Mouse (Mus musculus) adrenal gland, postnatal 14 days (tissue): ENCODE results near the gene Sf3a2. TPM values are rescaled to one million over a fixed set of nuclear protein-coding genes. Genes with fewer than 3 reads are reported as not detected.
A peak's percentile ranks its signal among the peaks of the same experiment; 100 is the strongest.

ENCODE experiments used
- DNase-seq: peaks from one replicate; pipeline ENCODE4 v3.0.0; 2021; ENCODE audit warnings: mixed read lengths
- long read RNA-seq, 2 experiments: library from polyadenylated mRNA; stranded (forward); transcript quantifications; one replicate each; pipeline ENCODE4 v2.0.0; 2021
- total RNA-seq: library from RNA; stranded (reverse); gene quantifications from 2 replicates; pipeline ENCODE4 v1.2.3, GENCODE M21; 2021

Sf3a2 gene
- total RNA-seq: 47.6 and 52.2 TPM in 2 replicates
- long read RNA-seq, experiment 1, transcript Sf3a2-203 (9 exons, 2,213 nt): major isoform, 45 of 60 reads
- long read RNA-seq, experiment 1, partial matches to known transcripts: 4 of 60 reads
- long read RNA-seq, experiment 1, other reads (novel, unspliced or antisense): 9 of 60 reads
- long read RNA-seq, experiment 2, transcript Sf3a2-203 (9 exons, 2,213 nt): major isoform, 17 of 32 reads
- long read RNA-seq, experiment 2, partial matches to known transcripts: 3 of 32 reads
- long read RNA-seq, experiment 2, other reads (novel, unspliced or antisense): 9 of 32 reads

DNA sequence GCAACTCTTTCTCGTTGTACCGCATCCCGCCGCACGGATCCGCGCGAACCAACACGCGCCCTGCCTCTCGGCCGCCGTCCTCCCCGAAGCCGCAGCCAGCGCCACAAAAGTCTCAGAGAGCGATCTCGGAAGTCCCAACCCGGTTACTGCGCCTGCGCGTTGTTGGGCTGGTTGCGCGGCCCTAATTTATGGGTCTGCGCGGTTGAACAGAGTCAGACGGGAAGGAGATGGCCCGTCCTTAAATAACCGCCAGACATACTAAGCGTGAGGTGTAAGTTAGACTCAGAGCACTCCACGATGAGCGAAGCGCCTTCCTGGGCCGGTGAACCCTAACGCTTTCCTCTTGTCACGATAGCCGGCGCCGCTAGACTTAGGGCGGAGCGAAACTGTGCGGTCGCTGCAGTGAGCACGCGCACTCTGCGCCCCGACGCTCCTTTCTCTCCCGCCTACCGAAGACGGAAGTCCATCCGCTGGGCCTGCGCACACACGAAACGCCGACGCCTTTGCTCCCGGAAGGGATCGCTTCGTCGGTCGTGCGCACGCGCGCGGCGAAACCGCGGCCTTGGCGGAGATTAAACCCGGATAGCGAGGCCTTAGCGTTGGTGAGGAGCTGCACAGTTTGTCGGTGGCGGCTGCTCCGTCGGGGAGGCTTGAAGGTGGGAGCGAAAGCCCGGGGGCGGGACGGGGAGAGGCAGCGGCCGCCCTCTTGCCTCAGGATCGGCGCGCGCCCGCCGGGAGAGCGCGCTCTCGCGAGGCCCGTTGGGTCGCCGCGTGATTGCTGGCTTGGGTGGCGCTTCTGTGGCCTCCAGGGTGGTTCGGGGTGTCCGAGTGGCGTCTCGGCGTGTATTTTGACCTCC, at the start of gene Sf3a2, which contains the start of gene Plekhj1:
Sf3a2 (plus strand) TSS at position 49 of the 857 bp plus-strand sequence.
Plekhj1 (minus strand) TSS at position 477 of the 857 bp plus-strand sequence.
- DNase-seq: peak; percentile 96

DNA sequence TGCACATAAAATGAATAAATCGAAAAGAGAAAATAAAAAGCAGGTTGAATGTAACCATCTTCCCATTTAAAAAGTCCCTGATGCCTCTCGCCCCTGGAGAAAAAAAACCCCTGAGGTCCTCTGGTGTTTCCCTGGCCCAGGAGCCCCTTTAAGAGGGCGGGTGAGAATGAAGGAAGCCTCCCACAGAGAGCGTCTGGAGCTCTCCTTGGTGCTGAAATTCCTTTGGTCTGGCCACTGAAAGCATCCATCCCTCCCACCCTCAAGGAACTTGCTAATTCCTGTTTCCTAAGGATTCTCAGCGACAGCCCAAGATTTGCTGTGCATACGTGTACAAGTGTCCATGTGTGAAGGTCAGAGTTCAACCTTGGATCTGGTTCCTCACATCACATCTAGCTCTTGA, 49.4 kb upstream of the Sf3a2 start:
- peak; percentile 83 for DNase-seq

DNA sequence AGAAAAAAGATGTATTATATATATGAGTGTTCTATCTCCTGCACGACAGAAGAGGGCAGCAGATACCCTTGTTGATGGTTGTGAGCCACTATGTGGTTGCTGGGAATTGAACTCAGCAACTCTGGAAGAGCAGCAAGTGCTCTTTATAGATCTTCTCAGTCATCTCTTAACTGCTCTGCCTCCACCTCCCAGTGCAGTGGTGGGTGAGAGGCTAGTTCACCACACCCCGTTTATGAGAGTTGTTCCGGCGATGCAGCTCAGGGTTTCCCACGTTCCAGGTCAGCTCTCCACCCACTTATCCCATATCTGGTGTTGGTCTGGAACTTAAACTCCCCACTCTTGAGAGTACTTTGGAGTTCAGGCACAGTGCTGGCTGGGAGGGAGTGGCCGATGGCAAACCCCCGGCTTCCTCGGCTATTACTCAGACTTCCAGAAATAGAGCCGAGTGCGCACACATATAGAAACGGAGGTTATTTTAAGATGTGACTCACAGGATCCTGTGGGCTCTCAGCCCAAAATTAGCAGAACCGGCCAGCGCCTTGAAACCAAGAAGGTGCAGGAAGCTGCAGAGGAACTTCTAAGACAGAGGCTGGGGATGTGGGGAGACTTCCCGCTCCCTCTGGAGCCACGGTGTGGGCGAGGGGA, 46.7 kb upstream of the Sf3a2 start:
- peak; percentile 78 for DNase-seq

DNA sequence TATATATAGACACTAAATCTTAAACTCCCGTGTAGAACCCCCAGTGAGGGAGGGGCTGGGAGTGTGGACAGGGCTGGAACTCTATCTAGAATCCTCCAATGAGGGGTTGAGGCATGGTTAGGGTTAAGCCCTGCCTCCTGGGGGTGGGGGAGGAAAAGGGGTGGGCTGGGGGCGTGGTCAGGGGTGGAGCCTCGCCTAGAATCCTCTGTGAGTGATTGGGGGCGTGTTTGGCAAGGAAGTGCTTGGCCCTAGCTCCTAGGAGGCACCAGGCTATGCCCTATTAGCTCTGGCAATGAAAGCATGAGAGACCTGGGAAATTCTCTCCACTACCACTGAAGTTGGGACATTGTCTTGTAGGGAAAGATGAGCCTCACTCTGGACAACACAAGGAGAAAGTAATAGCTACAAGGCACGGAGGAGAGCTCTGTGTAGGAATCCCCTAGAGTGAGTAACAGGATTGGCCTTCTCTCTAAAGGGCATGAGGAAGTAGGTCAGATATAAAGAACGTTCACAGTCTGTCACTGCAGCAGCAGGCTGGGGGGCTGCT, 45.8 kb upstream of the Sf3a2 start:
- DNase-seq: peak; percentile 91

DNA sequence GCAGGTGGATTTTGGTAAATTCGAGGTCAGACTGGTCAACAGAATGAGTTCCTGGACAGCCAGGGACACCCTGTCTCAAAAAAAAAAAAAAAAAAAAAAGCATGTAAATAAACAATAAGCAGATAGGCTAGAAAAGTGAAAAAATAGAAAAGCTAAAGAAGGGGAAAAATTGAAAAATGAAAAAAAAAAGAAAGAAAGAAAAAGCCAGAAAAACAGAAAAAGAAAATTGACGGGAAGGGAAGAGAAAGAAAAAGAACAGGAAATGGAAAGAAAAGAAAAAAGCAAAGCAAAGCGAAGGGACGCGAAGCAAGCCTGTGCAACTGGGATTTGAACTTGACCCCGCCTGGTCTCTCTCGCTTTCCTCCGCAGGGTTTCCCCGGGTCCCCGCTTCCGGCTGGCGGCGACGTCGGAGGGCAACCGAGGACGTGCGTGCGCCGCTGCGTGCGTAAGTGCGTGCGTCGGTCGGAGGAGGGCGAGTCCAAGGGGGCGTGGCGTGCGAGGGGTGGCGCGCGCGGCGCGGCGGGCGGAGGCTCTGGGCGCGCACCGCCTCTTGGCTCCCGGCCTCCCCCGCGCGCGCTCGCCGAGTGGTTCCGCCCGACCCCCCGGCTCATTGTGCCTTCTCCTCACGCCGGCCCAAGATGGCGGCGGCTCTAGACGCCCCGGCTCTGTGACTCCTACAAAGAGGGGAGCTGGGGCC, 43.3 kb upstream of the Sf3a2 start, which contains the start of gene Dot1l:
Dot1l (plus strand) TSS at position 613 of the 697 bp plus-strand sequence.
- peak; percentile 100 for DNase-seq

DNA sequence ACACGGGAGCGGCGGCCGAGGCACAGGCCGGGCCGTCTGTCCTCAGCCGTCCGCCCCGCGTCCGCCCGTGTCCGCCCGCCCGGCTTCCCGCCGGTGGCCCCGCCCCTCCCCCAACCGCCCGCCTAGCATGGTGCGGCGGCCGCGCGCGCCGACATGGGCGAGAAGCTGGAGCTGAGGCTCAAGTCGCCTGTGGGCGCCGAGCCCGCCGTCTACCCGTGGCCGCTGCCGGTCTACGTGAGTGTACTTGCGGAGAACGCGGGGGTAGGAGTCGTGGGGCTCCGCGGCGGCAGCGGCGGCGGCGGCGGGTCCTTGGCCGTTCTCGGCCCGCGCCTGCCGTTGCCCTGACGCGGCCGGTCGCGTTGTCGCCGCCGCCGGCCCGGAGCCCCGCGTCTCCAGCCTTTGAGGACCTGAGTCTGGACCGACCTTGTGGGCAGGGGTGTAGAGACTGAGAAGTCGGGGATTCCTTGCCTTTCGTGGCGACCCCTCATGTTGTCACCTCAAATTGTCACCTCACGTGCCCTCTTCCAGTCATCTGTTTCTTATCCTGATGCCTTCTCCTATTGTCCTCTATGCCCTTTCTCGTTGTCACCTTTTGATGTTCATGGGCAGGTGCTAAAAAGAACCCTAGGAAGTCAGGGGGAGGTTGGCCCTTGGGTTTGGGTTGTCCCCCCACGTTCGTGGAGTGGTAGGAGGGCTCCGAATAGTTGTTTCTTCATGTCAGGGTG, 42.5 kb upstream of the Sf3a2 start:
- DNase-seq: no peak

DNA sequence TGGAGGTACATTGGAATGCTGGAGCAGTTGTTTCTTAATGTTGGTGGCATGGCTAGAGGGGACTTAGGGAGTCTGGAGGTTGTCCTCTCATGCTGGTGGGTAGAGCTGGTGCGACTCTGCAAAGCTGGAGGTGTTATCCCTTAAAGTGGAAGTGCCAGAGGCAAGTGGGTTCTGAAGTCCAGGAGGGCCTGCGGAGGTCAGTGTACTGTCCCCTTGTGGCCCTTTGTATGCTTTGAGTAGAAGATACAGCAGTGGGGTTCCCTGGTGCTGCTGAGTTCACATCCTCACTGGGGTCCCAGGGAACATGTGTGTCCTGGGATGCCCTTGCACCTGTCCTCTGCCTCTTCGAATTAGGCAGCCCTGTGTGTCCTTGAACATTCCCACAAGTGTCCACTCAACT, 41.9 kb upstream of the Sf3a2 start:
- no peak for DNase-seq

DNA sequence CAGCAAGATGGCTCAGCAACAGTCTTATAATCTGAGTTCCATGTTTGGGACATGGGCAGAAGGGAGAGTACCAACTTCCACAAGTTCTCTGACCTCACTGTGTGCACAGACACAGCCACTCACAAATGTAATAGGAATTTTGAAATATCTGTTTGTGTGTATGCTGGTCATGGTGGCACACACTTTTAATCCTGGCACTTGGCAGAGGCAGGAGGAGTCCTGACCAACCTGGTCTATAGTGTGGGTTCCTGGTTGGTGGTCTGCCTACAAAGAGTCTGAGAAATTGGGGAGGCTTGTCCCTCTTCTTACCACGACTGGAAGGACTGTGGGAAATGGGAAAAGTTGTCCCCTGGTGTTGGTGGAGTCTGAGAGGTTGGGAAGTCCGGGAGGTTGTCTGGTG, 41.5 kb upstream of the Sf3a2 start:
- DNase-seq: no peak

DNA sequence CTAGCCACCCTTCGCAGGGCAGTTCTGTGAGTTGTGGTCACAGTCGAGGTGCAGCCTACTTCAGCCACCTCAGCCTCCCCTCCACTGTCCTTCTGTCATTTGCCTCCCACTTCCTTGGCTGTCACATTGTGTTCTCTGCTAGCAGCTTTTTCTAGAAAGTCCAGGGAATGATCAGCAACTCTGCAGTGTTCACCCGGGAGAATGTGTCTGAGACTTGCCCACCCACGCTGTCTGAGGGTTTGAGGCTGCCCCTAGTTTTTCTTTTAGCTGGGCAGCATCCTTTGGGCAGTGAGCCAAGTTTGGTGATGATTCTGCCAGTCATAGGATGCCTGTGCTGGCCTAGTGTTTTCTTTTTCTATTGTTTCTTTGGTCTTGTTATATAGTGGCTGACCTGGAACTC, 41.0 kb upstream of the Sf3a2 start:
- DNase-seq: peak; percentile 36

DNA sequence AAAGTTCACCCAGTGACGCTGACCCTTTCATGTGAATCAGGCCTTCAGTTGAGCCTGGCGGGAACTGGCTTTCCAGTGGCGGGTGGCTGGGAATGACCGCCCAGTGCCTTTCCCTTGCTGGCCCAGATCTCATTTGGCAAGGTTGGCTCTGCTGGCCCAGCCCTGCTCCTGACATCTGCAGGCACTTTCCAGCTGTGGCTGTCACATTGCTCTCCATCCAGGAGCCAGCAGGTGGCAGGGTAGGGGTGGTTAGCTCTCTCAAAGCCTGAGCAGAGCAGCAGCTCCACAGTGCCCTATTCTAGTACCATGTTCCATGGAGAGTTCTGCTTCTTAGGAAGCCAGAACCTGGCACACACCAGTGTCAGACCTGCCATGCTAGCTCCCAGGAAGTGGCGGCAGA, 40.3 kb upstream of the Sf3a2 start:
- peak; percentile 92 for DNase-seq

DNA sequence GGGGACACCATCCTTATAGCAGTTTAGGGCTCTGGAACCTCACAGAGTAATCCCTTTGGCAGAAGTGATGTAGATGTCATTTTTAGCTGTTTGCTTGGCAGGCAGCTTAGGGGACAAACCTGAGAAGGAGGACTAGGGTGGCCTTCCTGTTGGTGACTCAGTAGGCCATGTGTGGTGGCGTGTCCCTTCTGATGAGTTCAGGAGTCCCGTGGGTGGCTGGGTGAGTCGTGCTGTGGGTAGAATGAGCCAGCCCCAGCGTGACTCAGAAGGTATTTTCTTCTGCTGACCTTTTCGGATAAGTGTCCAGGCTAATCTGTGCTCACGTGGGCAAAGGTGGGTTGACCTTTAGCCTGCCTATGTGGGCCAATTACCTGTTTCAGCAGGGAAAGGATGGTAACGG, 39.3 kb upstream of the Sf3a2 start:
- DNase-seq: peak; percentile 81

DNA sequence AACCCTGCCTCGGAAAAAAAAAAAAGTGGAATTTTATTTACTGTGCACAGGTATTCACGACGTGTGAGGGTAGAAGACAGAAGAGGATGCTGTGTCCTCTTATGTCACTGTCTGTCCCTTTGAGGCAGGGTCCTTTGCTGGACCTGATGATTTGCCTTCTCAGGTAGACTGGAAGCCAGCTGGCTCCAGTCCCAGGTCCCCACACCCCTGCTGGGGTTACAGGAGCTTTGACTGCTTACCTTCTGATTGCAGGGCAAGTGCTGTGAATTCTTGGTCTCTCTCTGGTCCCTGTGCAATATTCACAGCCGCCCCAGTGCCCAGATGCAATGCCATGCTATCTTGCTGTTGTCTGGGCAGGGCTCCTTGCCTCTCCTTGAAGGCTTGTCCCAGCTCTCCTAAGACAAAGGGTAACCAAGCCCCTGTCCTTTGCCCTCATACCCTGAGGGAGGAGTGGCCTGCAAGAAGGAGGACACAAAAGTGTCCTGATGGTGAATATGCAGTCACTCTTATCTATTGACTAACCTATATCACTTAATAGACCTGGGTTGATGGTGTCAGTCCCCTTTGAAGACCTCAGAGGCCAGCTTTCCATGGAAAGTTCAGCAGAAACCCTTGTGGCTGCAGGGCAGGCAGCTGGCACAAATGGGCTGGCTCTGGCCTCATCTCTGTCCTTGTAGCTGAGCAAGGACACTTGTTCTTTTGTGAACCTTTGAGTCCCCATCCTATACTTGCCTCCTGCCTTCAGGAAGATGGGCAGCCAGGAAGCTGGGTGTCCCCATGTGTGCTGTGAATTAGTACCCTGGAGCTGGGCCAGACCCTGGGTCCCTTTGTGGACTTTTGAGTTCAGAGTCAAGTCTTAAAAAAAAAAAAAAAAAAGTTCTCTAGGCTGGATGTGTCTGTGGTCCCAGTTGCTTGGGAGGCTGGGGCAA, 37.1 kb upstream of the Sf3a2 start:
- DNase-seq: peak; percentile 67

DNA sequence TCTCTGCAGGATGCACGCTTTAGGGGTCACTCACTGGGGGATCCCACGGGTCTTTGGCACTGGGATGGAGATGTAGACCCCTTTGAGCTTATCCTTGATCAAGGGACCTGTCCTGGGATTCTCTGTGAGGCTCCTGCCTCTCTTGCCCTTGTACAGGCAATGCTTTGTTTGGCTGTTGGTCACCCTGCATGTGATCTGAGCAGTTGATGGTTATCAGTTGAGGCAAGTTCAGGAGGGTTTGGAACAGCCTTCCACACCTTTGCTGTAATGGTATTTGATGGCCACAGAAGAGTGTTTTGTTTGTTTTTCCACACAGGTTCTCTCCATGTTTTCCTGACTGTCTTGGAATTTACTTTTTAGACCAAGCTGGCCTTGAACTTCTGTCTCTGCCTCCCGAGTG, 36.2 kb upstream of the Sf3a2 start:
- no peak for DNase-seq

DNA sequence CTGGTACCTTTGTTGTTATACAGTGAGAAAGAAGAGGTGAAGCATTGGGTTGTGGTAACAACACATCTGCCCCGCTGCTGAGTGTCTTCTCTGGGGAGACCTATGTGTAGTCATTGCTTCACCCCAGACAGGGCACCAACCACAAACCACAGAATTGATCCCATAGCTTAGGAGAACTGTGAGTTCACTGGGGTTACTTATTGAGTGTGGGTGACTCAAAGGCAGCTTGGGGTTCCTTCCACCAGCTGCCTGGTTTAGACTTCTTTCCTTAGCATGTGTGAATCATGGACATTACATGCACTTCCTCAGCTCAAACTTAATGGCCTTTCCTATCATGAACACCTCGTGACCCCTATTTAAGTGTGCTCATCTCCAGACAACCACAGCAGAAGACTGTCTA, 34.5 kb upstream of the Sf3a2 start:
- no peak for DNase-seq

DNA sequence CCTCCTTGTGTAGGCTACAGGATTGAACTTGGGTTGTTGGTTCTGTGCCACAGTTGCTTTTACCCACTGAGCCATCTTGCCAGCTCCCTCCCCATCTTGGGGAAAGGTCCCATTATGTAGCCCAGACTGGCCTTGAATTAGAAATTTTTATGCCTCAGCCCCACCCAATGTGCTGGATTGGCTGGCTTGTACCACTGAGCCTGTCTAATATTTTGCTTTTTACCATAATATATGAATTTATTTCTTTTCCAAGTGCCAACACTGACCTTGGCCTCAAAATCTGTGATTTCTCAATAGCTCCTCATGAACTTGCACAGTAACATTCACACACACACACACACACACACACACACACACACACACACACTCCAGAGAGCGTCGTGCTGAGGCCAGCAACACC, 32.3 kb upstream of the Sf3a2 start:
- peak; percentile 71 for DNase-seq

DNA sequence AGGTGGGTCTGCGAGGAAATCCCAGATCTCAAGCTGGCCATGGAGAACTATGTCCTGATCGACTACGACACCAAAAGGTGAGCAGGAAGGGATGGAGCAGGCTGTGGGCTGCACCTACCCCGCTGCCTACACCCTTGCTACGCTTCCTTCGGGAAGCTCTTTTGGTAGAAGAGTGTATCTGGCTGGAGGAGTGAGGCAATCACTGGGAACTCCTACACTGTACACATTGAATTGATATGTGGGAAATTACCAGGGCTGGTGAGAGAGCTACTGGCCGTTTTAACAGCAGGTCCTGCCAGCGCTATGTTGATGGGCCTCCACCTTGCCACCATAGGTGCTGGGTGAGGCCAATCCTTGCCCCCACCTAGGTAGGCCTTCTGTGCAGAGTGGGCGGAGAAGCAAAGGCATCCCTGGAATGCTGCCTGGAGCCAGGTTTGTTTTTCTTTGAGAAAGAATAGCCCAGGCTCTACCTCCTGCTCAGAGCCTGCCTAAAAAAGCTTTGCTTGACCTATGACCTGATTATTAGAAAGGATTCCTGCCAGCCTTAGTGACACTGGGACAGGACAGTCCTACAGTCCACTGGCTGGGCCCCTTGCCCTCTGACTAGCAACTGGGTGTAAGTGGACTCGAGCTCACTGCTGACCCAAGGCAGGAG, 31.7 kb upstream of the Sf3a2 start:
- DNase-seq: peak; percentile 39

DNA sequence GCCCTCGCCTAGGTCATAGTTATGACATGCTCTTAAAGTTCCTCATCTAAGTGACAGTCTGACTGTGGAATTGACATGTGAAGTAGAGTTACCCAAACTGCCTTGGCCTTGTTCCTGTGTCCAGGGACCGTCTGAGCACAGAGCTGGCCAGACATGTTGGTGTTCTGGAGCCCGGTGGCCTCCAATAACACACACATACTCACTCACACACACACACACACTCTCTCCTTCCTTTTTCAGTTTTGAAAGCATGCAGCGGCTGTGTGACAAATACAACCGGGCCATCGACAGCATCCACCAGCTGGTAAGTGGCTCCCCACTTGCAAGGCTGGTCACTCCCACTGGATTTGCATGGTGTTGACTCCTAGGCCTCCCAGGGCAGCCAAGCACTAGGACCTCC, 29.6 kb upstream of the Sf3a2 start:
- DNase-seq: peak; percentile 60

DNA sequence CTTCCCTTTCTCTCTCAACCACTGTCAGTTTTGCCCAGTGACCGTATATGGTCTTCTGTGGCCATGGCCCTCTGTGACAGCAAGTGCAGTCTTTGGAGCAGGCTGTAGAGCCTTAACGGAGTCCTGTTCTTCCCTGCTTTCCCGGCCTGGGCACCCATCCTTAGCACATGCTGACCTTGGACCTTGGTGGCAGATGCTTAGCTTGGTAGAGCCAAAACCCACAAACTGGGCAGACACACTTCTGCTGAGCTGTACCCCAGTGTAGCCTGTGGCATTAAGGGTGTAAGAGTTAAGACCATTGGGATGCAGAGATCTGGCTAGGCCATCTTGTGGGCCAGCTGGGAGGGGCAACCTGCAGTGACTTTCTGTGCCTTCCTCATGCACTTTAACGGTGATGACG, 24.2 kb upstream of the Sf3a2 start:
- DNase-seq: no peak

DNA sequence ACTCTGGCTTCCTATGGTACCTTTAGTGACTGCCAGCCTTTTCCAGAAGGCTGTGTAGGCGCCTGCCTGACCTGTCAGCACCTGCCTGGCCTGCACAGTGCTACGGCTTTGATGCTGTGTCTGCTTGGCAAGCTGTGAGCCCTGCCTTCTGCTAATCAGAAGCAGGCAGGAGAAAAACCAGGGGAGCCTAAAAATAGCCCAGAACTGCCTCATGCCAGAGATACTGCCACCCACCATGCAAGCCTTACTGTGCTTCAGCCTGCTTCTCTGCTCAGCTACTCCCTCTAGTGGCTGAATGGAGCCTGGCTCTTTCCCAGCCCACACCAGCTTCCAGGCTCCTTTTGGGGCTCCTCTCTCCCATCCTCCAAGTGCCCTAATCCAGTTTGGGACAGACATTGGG, 23.4 kb upstream of the Sf3a2 start:
- DNase-seq: peak; percentile 89

DNA sequence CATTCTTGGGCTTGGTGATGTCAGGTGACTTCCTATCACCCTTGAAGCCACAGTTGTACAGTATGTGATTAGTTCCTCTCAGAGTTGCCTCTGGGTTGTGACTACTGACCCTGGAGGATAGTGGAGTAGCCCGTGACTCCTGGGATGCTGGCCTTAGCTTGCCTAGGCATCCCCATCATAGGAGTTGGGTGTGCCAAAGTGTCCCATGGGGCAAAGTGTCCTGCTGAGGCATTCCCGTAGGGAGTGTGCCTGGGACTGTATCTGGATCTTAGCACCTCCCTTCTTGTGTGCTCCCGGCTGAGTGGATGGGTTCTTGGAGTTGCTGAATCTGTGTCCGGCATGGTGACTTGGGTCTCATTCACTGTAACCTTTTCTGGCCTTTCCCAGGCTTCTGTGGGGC, 23.0 kb upstream of the Sf3a2 start:
- no peak for DNase-seq
